ENCODE assay signal across 13 mouse cellular contexts in genomic region chr5:130128686-130129523, GRCm38 (mm10). TPM values are rescaled to one million over a fixed set of nuclear protein-coding genes. Genes with fewer than 3 reads are reported as not detected.
DNase-seq lines count a peak whose midpoint lies in the region; ATAC-seq lines count a peak whose summit lies in the region.
"Had no signal": no experiment of that assay in that cellular context is flagged by ENCODE, and none has a peak within 500 bp of the region (broad histone marks: within the 10 kb centered on the region; RNA-seq: fewer than 3 reads in every experiment).

No protein-coding gene starts in this region.

- peaks cover 7% of the 10 kb centered on the region; the same call in 1 of the 2 replicates for H3K36me3 ChIP-seq in limb, embryonic 15.5 days

- H3K9ac ChIP-seq in limb, embryonic 15.5 days = no peak overlapping the region
- H3K9ac ChIP-seq: forebrain, embryonic 13.5 days; liver, embryonic 14.5 days had no signal

- DNase-seq in kidney, postnatal 10 days = peak; percentile 38
- DNase-seq in kidney, postnatal 4 days = no peak
- peak; percentile 46 for DNase-seq in MN1 (ENCODE audit: low spot score)
- DNase-seq in embryo, embryonic 10 days (ENCODE audit: low spot score) = no peak
- DNase-seq in urinary bladder, postnatal 10 days (ENCODE audit: low spot score) = no peak
- DNase-seq: adrenal gland, postnatal 25 days; cerebellum, adult 11-12 months; kidney, postnatal 25 days; right cerebral cortex, postnatal 14 days had no signal

- no peak overlapping the region for H3K4me3 ChIP-seq in brown adipose tissue, adult 24 weeks (ENCODE audit: insufficient read depth, low read depth, low read length)
- H3K4me3 ChIP-seq in limb, embryonic 15.5 days = no peak overlapping the region
- H3K4me3 ChIP-seq: forebrain, embryonic 13.5 days had no signal

- WGBS in limb, embryonic 15.5 days = 32% methylated on average over 10 of the region's 11 CpGs

- peak; percentile 61; the same call in 1 of the 2 replicates for ATAC-seq in limb, embryonic 15.5 days (ENCODE audit: insufficient number of reproducible peaks, low FRiP score, low TSS enrichment, low read depth)
- ATAC-seq: forebrain, embryonic 13.5 days had no signal

- H3K4me1 ChIP-seq in brown adipose tissue, adult 24 weeks (ENCODE audit: control insufficient read depth, insufficient read depth, insufficient read length, low read length) = peaks cover 8% of the 10 kb centered on the region
- peaks cover 7% of the 10 kb centered on the region; the same call in 1 of the 2 replicates for H3K4me1 ChIP-seq in limb, embryonic 15.5 days
- H3K4me1 ChIP-seq: forebrain, embryonic 13.5 days had no signal

- H3K27me3 ChIP-seq in limb, embryonic 15.5 days = no peaks in the 10 kb centered on the region
- H3K27me3 ChIP-seq: forebrain, embryonic 13.5 days had no signal

- H3K4me2 ChIP-seq in limb, embryonic 15.5 days = no peak overlapping the region
- H3K4me2 ChIP-seq: forebrain, embryonic 13.5 days had no signal

- H3K9me3 ChIP-seq in limb, embryonic 15.5 days = no peaks in the 10 kb centered on the region
- H3K9me3 ChIP-seq: forebrain, embryonic 13.5 days had no signal

- 0 out of 2 replicates have a peak overlapping the region, but pooled peaks have one; percentile 27 for H3K27ac ChIP-seq in brown adipose tissue, adult 24 weeks (replicated peaks; ENCODE audit: low read depth, low read length)
- peak overlapping the region; percentile 35 for H3K27ac ChIP-seq in limb, embryonic 15.5 days
- H3K27ac ChIP-seq: forebrain, embryonic 13.5 days; liver, embryonic 14.5 days had no signal

RNA-seq across cellular contexts. Expression of gene Kctd7, which starts 15.8 kb away (rescaled TPM):
- 1.2 and 1.5 TPM in 2 replicates for polyA plus RNA-seq in brown adipose tissue, adult 24 weeks (2012; ENCODE audit: insufficient read depth, insufficient read length, missing spikeins)
- polyA plus RNA-seq in limb, embryonic 15.5 days (2015; fragmentation: Nextera tagmentation; extraction: Ambion mirVana) = 6.4 and 6.9 TPM in 2 replicates

RNA-seq across cellular contexts. Expression of gene Rabgef1, which starts 42.7 kb away (rescaled TPM):
- 16.7 and 19.1 TPM in 2 replicates for polyA plus RNA-seq in brown adipose tissue, adult 24 weeks (2012; ENCODE audit: insufficient read depth, insufficient read length, missing spikeins)
- 30.6 and 31.8 TPM in 2 replicates for polyA plus RNA-seq in limb, embryonic 15.5 days (2015; fragmentation: Nextera tagmentation; extraction: Ambion mirVana)

RNA-seq across cellular contexts. Expression of gene Tpst1, which starts 55.8 kb away (rescaled TPM):
- polyA plus RNA-seq in brown adipose tissue, adult 24 weeks (2012; ENCODE audit: insufficient read depth, insufficient read length, missing spikeins) = 11.6 and 14.3 TPM in 2 replicates
- polyA plus RNA-seq in limb, embryonic 15.5 days (2015; fragmentation: Nextera tagmentation; extraction: Ambion mirVana) = 119 and 123 TPM in 2 replicates

Comparison
In these comparisons a context has a peak if more than half of its experiments do, and no peak if none do; other contexts are left out.
1. DNase-seq: peak in kidney, postnatal 10 days (single experiment) and MN1 (single experiment); none in kidney, postnatal 4 days (0 of 2), embryo, embryonic 10 days (single experiment) and urinary bladder, postnatal 10 days (single experiment).